Mouse (Mus musculus) liver, embryonic 14.5 days (tissue): ENCODE measurements at regions not wholly inside any gene's neighbourhood (a gene's known extent, or its start where the extent isn't known, plus 50 kb on each side); places are given as distances from the start of the nearest gene placed in this dataset.

Experiments
- ATAC-seq: fragments of 200-750 bp; cut with Nextera tagmentation; 2 replicates; pipeline ENCODE4 v1.8.0; 2017; ENCODE audit warnings: moderate number of reproducible peaks, mild to moderate bottlenecking, moderate library complexity; ENCODE audit not compliant: insufficient read depth
- DNase-seq, 3 experiments: peaks; one replicate each; pipeline ENCODE4 v3.0.0-alpha.2; 2012 to 2013; ENCODE audit warnings: low read depth in 3 of 3, low spot score in 3 of 3
- H3K27ac ChIP-seq: fragments of 300-500 bp; sonication (generic); 2 replicates; pipeline ENCODE4 v1.5.1; 2014; ENCODE audit warnings: moderate library complexity, mild to moderate bottlenecking, control low read depth, inconsistent platforms
- H3K27me3 ChIP-seq: fragments of 300-500 bp; sonication (generic); 2 replicates; pipeline ENCODE4 v1.6.1; 2014; ENCODE audit warnings: mild to moderate bottlenecking, low read length, moderate library complexity; ENCODE audit not compliant: control insufficient read depth, insufficient read depth
- H3K36me3 ChIP-seq: fragments of 300-500 bp; sonication (generic); replicated peaks from 2 replicates; pipeline ENCODE4 v1.6.1; 2014; ENCODE audit warnings: low read depth; ENCODE audit not compliant: control insufficient read depth, insufficient read depth
- H3K4me1 ChIP-seq, 2 experiments: fragments of 200-500 bp in 1 of 2; fragments of 300-500 bp in 1 of 2; sonication (generic) in 1 of 2; replicated peaks; 2 replicates each; pipeline ENCODE4 v1.6.1; 2012 to 2014; ENCODE audit warnings: antibody characterized with exemption in 1 of 2, inconsistent platforms in 1 of 2, low read length in 1 of 2; ENCODE audit not compliant: control insufficient read depth in 2 of 2, insufficient read depth in 2 of 2
- H3K4me2 ChIP-seq: fragments of 300-500 bp; sonication (generic); 2 replicates; pipeline ENCODE4 v1.6.1; 2014; ENCODE audit warnings: low read depth, mild to moderate bottlenecking, control low read depth, moderate library complexity
- H3K4me3 ChIP-seq, 2 experiments: fragments of 200-500 bp in 1 of 2; fragments of 300-500 bp in 1 of 2; sonication (generic) in 1 of 2; 2 replicates each; pipeline ENCODE4 v1.5.1; 2012 to 2014; ENCODE audit warnings: low read depth in 2 of 2, low read length in 2 of 2, mild to moderate bottlenecking in 2 of 2, control low read depth in 1 of 2, inconsistent platforms in 1 of 2, moderate library complexity in 1 of 2; ENCODE audit not compliant: insufficient read depth in 1 of 2
- H3K9ac ChIP-seq: fragments of 300-500 bp; sonication (generic); replicated peaks from 2 replicates; pipeline ENCODE4 v1.6.1; 2014; ENCODE audit warnings: mild to moderate bottlenecking, control low read depth, moderate library complexity
- H3K9me3 ChIP-seq: fragments of 300-500 bp; sonication (generic); 2 replicates; pipeline ENCODE4 v1.6.1; 2016; ENCODE audit warnings: low read length, mixed read lengths; ENCODE audit not compliant: control insufficient read depth
- CTCF ChIP-seq: IDR thresholded peaks from 2 replicates; pipeline ENCODE4 v1.5.1; 2016; ENCODE audit warnings: antibody characterized with exemption, low read depth, control low read depth
- EP300 ChIP-seq: IDR thresholded peaks from 2 replicates; pipeline ENCODE4 v1.6.1; 2016; ENCODE audit warnings: antibody characterized with exemption, low read depth
- WGBS: fragments of 180-500 bp; shearing (Covaris S2); extraction: QIAGEN DNeasy Blood & Tissue Kit; methylation state at CpG from one replicate; pipeline ENCODE4 v1.1.7; 2014; ENCODE audit not compliant: insufficient replicate concordance; 5-methylcytosine and 5-hydroxymethylcytosine counted together

DNA sequence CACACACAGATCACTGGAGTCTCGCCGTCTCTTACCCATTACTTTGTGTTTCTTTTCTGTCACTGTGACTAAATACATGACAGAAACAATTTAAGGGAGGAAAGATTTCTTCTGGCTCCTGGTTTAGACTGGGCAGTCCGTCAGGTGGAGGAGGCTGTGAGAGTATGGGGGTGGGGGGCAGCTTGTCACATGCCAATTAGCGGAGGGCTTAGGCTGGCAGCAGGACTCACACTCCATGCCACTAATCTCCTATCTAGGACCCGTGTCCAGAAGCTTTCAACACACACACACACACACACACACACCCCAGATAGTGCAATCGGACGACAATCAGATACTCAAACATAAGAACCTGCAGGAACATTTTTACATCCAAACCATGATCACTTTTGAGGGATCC is 73.0 kb downstream of the Irx6 start:
- H3K9me3 ChIP-seq = no peaks in the 10 kb centered on the region
- TF ChIP-seq CTCF = no peak
- H3K36me3 ChIP-seq = no peaks in the 10 kb centered on the region
- no peaks in the 10 kb centered on the region for H3K27me3 ChIP-seq
- H3K4me1 ChIP-seq = no peaks in the 10 kb centered on the region
- no peak for DNase-seq
- H3K27ac ChIP-seq = no peak overlapping the region
- no peak overlapping the region for H3K9ac ChIP-seq
- no peak overlapping the region for H3K4me2 ChIP-seq
- WGBS = 52% methylated on average over 7 of the region's 7 CpGs
- no peak overlapping the region for H3K4me3 ChIP-seq
- no peak for ATAC-seq

- TF ChIP-seq EP300 (no peak), CTCF (no peak)
- Histone ChIP-seq H3K4me2 (no peak overlapping the region), H3K36me3 (no peaks in the 10 kb centered on the region), H3K4me1 (no peaks in the 10 kb centered on the region), H3K27ac (no peak overlapping the region), H3K4me3 (no peak overlapping the region), H3K9me3 (no peaks in the 10 kb centered on the region), H3K9ac (no peak overlapping the region), H3K27me3 (no peaks in the 10 kb centered on the region)
- no peak for DNase-seq
- ATAC-seq = no peak
- WGBS = 59% methylated on average over 6 of the region's 6 CpGs
These were observed 73.9 kb downstream of the Irx6 start for GRCm38 (mm10) chr8:92747951-92748350.

- H3K4me2 ChIP-seq = no peak overlapping the region
- no peaks in the 10 kb centered on the region for H3K36me3 ChIP-seq
- no peak overlapping the region for H3K9ac ChIP-seq
- no peak overlapping the region for H3K4me3 ChIP-seq
- H3K27ac ChIP-seq = no peak overlapping the region
- WGBS = 40% methylated on average over 3 of the region's 3 CpGs
- H3K27me3 ChIP-seq = no peaks in the 10 kb centered on the region
- TF ChIP-seq EP300 = no peak
- no peak for TF ChIP-seq CTCF
- H3K4me1 ChIP-seq = no peaks in the 10 kb centered on the region; a peak in 1 of 4 replicates
- H3K9me3 ChIP-seq = no peaks in the 10 kb centered on the region
- DNase-seq (no peak), ATAC-seq (no peak)
These were observed 67.2 kb upstream of the Mmp2 start for GRCm38 (mm10) chr8:92759848-92760247.

GRCm38 (mm10) chr8:92760933-92761332 is 66.2 kb upstream of the Mmp2 start:
- Histone ChIP-seq H3K36me3 (no peaks in the 10 kb centered on the region), H3K27me3 (no peaks in the 10 kb centered on the region), H3K4me2 (no peak overlapping the region), H3K4me3 (no peak overlapping the region), H3K9ac (no peak overlapping the region), H3K27ac (no peak overlapping the region), H3K4me1 (no peaks in the 10 kb centered on the region; a peak in 1 of 4 replicates), H3K9me3 (no peaks in the 10 kb centered on the region)
- 61% methylated on average over 6 of the region's 6 CpGs for WGBS
- no peak for TF ChIP-seq EP300
- TF ChIP-seq CTCF = no peak
- DNase-seq (no peak), ATAC-seq (no peak)

GRCm38 (mm10) chr8:92761959-92762600 is 65.0 kb upstream of the Mmp2 start:
- no peaks in the 10 kb centered on the region for H3K9me3 ChIP-seq
- TF ChIP-seq CTCF = no peak
- TF ChIP-seq EP300 = no peak
- H3K4me1 ChIP-seq = no peaks in the 10 kb centered on the region; a peak in 1 of 4 replicates
- ATAC-seq (no peak), DNase-seq (no peak)
- no peaks in the 10 kb centered on the region for H3K27me3 ChIP-seq
- H3K36me3 ChIP-seq = no peaks in the 10 kb centered on the region
- H3K4me2 ChIP-seq = no peak overlapping the region
- 15% methylated on average over 18 of the region's 18 CpGs for WGBS
- no peak overlapping the region for H3K4me3 ChIP-seq
- H3K27ac ChIP-seq = no peak overlapping the region
- H3K9ac ChIP-seq = no peak overlapping the region
